ENCODE assay signal across 22 mouse cellular contexts in the genomic region with DNA sequence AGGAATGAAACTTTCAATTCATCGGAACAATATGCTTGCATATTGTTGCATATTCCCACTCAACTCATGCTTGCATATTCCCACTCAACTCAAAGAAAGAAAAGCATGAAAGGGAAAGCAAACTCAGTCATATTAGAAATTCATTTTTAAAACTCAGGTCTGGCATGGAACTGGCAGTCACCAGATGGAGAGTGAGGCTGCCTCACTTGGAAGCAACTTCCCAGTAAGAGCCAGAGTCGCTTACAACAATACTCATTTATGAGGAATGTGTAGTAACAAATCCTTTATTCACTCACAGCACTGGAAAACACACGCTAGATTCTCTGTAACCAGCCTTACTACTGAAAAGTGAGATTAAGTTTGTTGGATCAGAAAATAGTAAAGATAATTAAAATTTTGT.
"Had no signal": no experiment of that assay in that cellular context is flagged by ENCODE, and none has a peak within 500 bp of the region (broad histone marks: within the 10 kb centered on the region; RNA-seq: fewer than 3 reads in every experiment).

No protein-coding gene starts in this region.

- H3K27ac ChIP-seq: kidney, postnatal 0 days; limb, embryonic 12.5 days; limb, embryonic 15.5 days; liver, embryonic 14.5 days; macrophage; midbrain, embryonic 12.5 days; midbrain, embryonic 15.5 days; neural tube, embryonic 12.5 days; neural tube, embryonic 15.5 days; stomach, postnatal 0 days had no signal

- H3K36me3 ChIP-seq: limb, embryonic 12.5 days; limb, embryonic 15.5 days; midbrain, embryonic 12.5 days; midbrain, embryonic 15.5 days; neural tube, embryonic 12.5 days; neural tube, embryonic 15.5 days had no signal

- H3K9me3 ChIP-seq: limb, embryonic 12.5 days; limb, embryonic 15.5 days; midbrain, embryonic 15.5 days; neural tube, embryonic 12.5 days had no signal

- H3K4me2 ChIP-seq: limb, embryonic 12.5 days; limb, embryonic 15.5 days; liver, embryonic 11.5 days; lung, embryonic 14.5 days; midbrain, embryonic 12.5 days; midbrain, embryonic 15.5 days; neural tube, embryonic 12.5 days; neural tube, embryonic 15.5 days had no signal

- DNase-seq: kidney, postnatal 25 days; left cerebral cortex, postnatal 4 days; liver, postnatal 0 days; lung, embryonic 14.5 days; right cerebral cortex, adult 18-20 months; right cerebral cortex, postnatal 14 days; right cerebral cortex, postnatal 4 days; thymus, adult 2 months; thymus, postnatal 14 days; thymus, postnatal 4 days had no signal

- ATAC-seq: liver, postnatal 0 days; lung, postnatal 0 days; midbrain, embryonic 15.5 days had no signal

- H3K4me3 ChIP-seq: limb, embryonic 12.5 days; limb, embryonic 15.5 days; midbrain, embryonic 12.5 days; midbrain, embryonic 15.5 days; neural tube, embryonic 12.5 days; neural tube, embryonic 15.5 days had no signal

- H3K27me3 ChIP-seq: limb, embryonic 12.5 days; limb, embryonic 15.5 days; midbrain, embryonic 12.5 days; midbrain, embryonic 15.5 days; neural tube, embryonic 12.5 days; neural tube, embryonic 15.5 days had no signal

- H3K4me1 ChIP-seq: limb, embryonic 12.5 days; limb, embryonic 15.5 days; midbrain, embryonic 12.5 days; midbrain, embryonic 15.5 days; neural tube, embryonic 12.5 days; neural tube, embryonic 15.5 days had no signal

- H3K9ac ChIP-seq: limb, embryonic 12.5 days; limb, embryonic 15.5 days; liver, embryonic 14.5 days; liver, postnatal 0 days; lung, embryonic 14.5 days; midbrain, embryonic 12.5 days; midbrain, embryonic 15.5 days; neural tube, embryonic 12.5 days; neural tube, embryonic 15.5 days had no signal
